Mouse (Mus musculus): ENCODE results near the gene Akap9. TPM values are rescaled to one million over a fixed set of nuclear protein-coding genes. Genes with fewer than 3 reads are reported as not detected.

Gene Akap9
- polyA plus RNA-seq, 1 experiment from 2014 or later, result 185 TPM

DNA sequence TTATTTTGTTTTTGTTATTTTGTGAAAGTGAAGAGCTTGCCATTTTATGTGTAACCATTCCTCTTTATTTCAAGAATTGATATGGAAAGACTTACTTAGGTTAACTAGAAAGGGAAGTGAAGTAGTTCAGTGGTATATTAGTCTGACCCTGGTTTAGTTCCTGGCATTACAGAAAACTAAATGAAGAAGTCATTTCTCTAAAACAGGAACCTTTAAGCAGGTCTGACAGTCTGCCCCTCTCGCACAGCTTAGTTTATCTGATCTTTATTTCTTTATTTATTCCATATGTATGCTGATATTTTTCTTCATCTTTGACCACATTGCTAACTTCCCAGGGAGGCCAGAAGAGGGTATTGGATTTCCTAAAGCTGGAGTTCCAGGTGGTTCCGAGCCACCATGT is 113.1 kb downstream of the Akap9 start:
- Histone ChIP-seq H3K9ac (replicated peaks) (no peak overlapping the region), H3K27me3 (no peaks in the 10 kb centered on the region), H3K9me3 (no peaks in the 10 kb centered on the region), H3K4me1 (replicated peaks) (no peaks in the 10 kb centered on the region), H3K27ac (no peak overlapping the region), H3K36me3 (peaks cover 76% of the 10 kb centered on the region), H3K4me3 (replicated peaks) (no peak overlapping the region), H3K4me2 (no peak overlapping the region)
- 88% methylated on average over 2 of the region's 2 CpGs for WGBS
- no peak for ATAC-seq (ENCODE audit: insufficient number of reproducible peaks, insufficient read depth, low FRiP score, low TSS enrichment, low read depth)

DNA sequence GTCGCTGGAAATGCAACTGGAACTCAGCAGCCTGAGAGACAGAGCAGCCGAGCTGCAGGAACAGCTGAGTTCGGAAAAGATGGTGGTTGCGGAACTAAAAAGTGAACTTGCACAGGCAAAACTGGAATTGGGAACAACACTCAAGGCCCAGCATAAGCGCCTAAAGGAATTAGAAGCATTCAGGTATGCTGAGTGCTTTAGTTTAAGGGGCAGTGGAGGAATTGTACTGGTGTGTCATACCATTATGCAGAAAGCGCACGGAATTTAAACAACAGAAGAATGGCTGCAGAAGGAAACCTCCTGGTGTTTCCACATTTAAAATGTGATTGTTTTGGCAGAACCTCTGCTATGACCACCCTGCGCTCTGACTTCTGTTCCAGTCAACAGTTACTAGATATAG is 132.5 kb downstream of the Akap9 start:
- H3K4me3 ChIP-seq (replicated peaks), result no peak overlapping the region
- H3K27me3 ChIP-seq, result no peaks in the 10 kb centered on the region
- no peak overlapping the region for H3K4me2 ChIP-seq
- no peak overlapping the region for H3K27ac ChIP-seq
- no peaks in the 10 kb centered on the region for H3K9me3 ChIP-seq
- H3K4me1 ChIP-seq (replicated peaks), result no peaks in the 10 kb centered on the region
- H3K9ac ChIP-seq (replicated peaks), result no peak overlapping the region
- 93% methylated on average over 8 of the region's 8 CpGs for WGBS
- ATAC-seq (ENCODE audit: insufficient number of reproducible peaks, insufficient read depth, low FRiP score, low TSS enrichment, low read depth), result no peak
- H3K36me3 ChIP-seq, result peaks cover 87% of the 10 kb centered on the region

GRCm38 (mm10) chr5:4066476-4067115 is 138.7 kb downstream of the Akap9 start:
- Histone ChIP-seq H3K27me3 (no peaks in the 10 kb centered on the region), H3K36me3 (peaks cover 93% of the 10 kb centered on the region), H3K4me1 (replicated peaks) (no peaks in the 10 kb centered on the region), H3K9me3 (no peaks in the 10 kb centered on the region), H3K4me3 (replicated peaks) (no peak overlapping the region), H3K9ac (replicated peaks) (no peak overlapping the region), H3K27ac (no peak overlapping the region), H3K4me2 (no peak overlapping the region)
- 92% methylated on average over 18 of the region's 18 CpGs for WGBS
- no peak for ATAC-seq (ENCODE audit: insufficient number of reproducible peaks, insufficient read depth, low FRiP score, low TSS enrichment, low read depth)

DNA sequence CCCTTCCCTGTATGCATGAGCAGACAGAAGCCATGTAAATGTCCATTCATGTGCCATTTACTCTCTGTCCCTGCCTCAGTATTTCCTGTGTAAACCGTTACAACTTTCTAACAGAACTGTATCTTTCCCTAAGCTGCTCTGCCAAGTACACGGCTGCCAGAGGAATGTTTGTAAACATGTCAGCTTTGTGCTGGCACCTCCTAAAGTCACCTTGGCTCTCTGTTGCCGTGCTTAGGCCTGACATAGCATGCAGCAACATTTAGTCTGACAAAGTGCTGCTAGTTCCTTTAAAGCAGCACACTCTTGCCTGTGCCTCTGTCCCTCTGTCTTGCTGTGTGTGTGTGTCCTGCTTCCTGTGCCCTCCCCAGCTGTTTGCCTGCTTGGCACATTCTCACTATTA is 139.3 kb downstream of the Akap9 start:
- Histone ChIP-seq H3K4me3 (replicated peaks) (no peak overlapping the region), H3K9ac (replicated peaks) (no peak overlapping the region), H3K27ac (no peak overlapping the region), H3K27me3 (no peaks in the 10 kb centered on the region), H3K36me3 (peaks cover 92% of the 10 kb centered on the region), H3K9me3 (no peaks in the 10 kb centered on the region), H3K4me1 (replicated peaks) (no peaks in the 10 kb centered on the region), H3K4me2 (no peak overlapping the region)
- 84% methylated on average over 3 of the region's 3 CpGs for WGBS
- ATAC-seq (ENCODE audit: insufficient number of reproducible peaks, insufficient read depth, low FRiP score, low TSS enrichment, low read depth), result no peak

DNA sequence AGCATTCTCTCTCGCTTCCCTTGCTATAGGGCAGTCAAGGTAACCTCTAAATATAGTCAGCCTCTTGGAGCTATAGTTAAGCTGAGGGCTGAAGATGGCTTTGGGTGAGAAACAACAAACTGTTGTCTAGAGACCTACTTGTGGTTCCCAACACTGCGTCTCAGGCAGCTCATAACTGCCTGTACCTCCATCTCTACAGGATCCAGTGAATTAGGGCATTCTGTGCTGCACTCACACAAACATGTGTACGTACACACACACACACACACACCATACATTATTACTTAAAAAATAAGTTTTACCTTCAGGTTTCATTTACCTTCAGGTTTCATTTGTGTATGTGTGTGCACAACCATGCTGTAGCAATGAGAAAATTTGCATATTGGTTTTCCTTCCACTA is 151.2 kb downstream of the Akap9 start:
- ATAC-seq (ENCODE audit: insufficient number of reproducible peaks, insufficient read depth, low FRiP score, low TSS enrichment, low read depth), result no peak
- Histone ChIP-seq H3K27ac (no peak overlapping the region), H3K4me1 (replicated peaks) (no peaks in the 10 kb centered on the region), H3K9ac (replicated peaks) (no peak overlapping the region), H3K9me3 (no peaks in the 10 kb centered on the region), H3K27me3 (no peaks in the 10 kb centered on the region), H3K4me3 (replicated peaks) (no peak overlapping the region), H3K36me3 (peaks cover 83% of the 10 kb centered on the region), H3K4me2 (no peak overlapping the region)
- WGBS, result 91% methylated on average over 3 of the region's 3 CpGs

- Histone ChIP-seq H3K4me3 (replicated peaks) (no peak overlapping the region), H3K27me3 (no peaks in the 10 kb centered on the region), H3K9ac (replicated peaks) (no peak overlapping the region), H3K36me3 (peaks cover 93% of the 10 kb centered on the region), H3K27ac (no peak overlapping the region), H3K4me1 (replicated peaks) (no peaks in the 10 kb centered on the region), H3K9me3 (no peaks in the 10 kb centered on the region), H3K4me2 (no peak overlapping the region)
- 85% methylated on average over 2 of the region's 2 CpGs for WGBS
- no peak for ATAC-seq (ENCODE audit: insufficient number of reproducible peaks, insufficient read depth, low FRiP score, low TSS enrichment, low read depth)
Measured at GRCm38 (mm10) chr5:4080861-4081260, 153.0 kb downstream of the Akap9 start.

DNA sequence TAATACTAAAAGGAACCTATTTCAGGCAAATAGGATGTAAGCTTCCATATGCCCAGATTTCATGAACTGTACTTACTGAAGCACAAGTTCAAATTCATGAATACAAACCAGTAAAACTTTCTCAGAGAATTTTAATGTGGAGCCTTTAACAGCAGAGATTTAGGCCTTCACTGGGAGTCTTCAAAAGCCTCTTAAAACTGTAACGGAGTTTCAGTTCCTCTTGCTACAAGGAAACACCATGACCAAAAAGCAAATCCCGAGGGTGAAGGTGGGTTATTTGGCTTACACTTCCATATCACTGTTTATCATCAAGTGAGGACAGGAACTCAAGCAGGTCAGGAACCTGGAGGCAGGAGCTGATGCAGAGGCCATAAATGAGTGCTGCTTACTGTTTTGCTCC is 153.7 kb downstream of the Akap9 start:
- no peak overlapping the region for H3K27ac ChIP-seq
- WGBS, result 82% methylated on average over 2 of the region's 2 CpGs
- H3K9me3 ChIP-seq, result no peaks in the 10 kb centered on the region
- ATAC-seq (ENCODE audit: insufficient number of reproducible peaks, insufficient read depth, low FRiP score, low TSS enrichment, low read depth), result no peak
- no peak overlapping the region for H3K9ac ChIP-seq (replicated peaks)
- no peak overlapping the region for H3K4me3 ChIP-seq (replicated peaks)
- H3K36me3 ChIP-seq, result peaks cover 93% of the 10 kb centered on the region
- H3K4me1 ChIP-seq (replicated peaks), result no peaks in the 10 kb centered on the region
- no peak overlapping the region for H3K4me2 ChIP-seq
- H3K27me3 ChIP-seq, result no peaks in the 10 kb centered on the region

GRCm38 (mm10) chr5:4084948-4085347 is 157.1 kb downstream of the Akap9 start:
- Histone ChIP-seq H3K9ac (replicated peaks) (no peak overlapping the region), H3K36me3 (peaks cover 97% of the 10 kb centered on the region), H3K4me1 (replicated peaks) (no peaks in the 10 kb centered on the region), H3K4me3 (replicated peaks) (no peak overlapping the region), H3K27ac (no peak overlapping the region), H3K9me3 (no peaks in the 10 kb centered on the region), H3K27me3 (no peaks in the 10 kb centered on the region), H3K4me2 (no peak overlapping the region)
- no peak for ATAC-seq (ENCODE audit: insufficient number of reproducible peaks, insufficient read depth, low FRiP score, low TSS enrichment, low read depth)
- WGBS, result 96% methylated on average over 7 of the region's 7 CpGs

DNA sequence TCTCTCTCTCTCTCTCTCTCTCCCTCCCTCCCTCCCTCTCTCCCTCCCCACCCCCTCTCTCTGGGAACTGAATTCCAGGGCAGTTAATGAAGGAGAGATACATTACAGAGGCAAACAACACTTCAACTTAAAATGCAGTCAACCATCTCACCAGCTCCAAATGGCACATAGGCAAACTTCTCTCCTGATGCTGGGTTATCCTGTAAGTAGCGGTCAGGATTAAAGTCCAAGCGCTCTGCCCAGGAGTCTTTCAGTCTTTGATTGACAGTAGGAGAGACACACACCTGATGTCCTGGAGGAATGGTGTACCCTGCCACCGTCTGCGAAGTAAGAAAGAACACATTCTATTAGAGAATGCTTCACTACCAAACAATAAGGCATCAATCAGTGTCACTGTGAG is 158.5 kb downstream of the Akap9 start:
- no peak overlapping the region for H3K4me3 ChIP-seq (replicated peaks)
- H3K27me3 ChIP-seq, result no peaks in the 10 kb centered on the region
- no peak overlapping the region for H3K9ac ChIP-seq (replicated peaks)
- no peak for ATAC-seq (ENCODE audit: insufficient number of reproducible peaks, insufficient read depth, low FRiP score, low TSS enrichment, low read depth)
- H3K4me1 ChIP-seq (replicated peaks), result no peaks in the 10 kb centered on the region
- WGBS, result 90% methylated on average over 4 of the region's 4 CpGs
- no peak overlapping the region for H3K27ac ChIP-seq
- no peaks in the 10 kb centered on the region for H3K9me3 ChIP-seq
- peaks cover 94% of the 10 kb centered on the region for H3K36me3 ChIP-seq
- no peak overlapping the region for H3K4me2 ChIP-seq

GRCm38 (mm10) chr5:4088190-4088589 is 160.3 kb downstream of the Akap9 start:
- Histone ChIP-seq H3K4me3 (replicated peaks) (no peak overlapping the region), H3K4me2 (no peak overlapping the region), H3K9ac (replicated peaks) (no peak overlapping the region), H3K27me3 (no peaks in the 10 kb centered on the region), H3K4me1 (replicated peaks) (no peaks in the 10 kb centered on the region), H3K36me3 (peaks cover 94% of the 10 kb centered on the region), H3K27ac (no peak overlapping the region), H3K9me3 (no peaks in the 10 kb centered on the region)
- 87% methylated on average over 5 of the region's 5 CpGs for WGBS
- no peak for ATAC-seq (ENCODE audit: insufficient number of reproducible peaks, insufficient read depth, low FRiP score, low TSS enrichment, low read depth)

DNA sequence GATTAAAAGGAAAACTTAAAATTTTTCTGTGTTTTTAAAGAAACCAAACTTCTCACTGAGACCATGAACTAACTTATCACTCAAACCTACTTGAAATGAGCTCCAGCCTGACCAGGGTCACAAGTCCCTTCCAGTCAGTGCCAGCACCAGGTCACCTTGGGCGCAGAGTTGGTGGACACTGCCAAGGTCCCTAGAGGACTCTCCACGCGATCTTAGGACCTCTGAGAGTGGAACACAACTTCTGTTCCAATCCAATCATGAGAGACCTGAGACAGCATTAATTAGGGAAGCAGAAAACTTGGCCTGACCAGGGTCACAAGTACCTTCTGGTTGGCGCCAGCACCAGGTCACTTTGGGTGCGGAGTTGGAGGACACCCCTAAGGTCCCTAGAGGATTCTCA is 166.6 kb downstream of the Akap9 start:
- Histone ChIP-seq H3K4me3 (replicated peaks) (no peak overlapping the region), H3K9me3 (no peaks in the 10 kb centered on the region), H3K36me3 (peaks cover 74% of the 10 kb centered on the region), H3K9ac (replicated peaks) (no peak overlapping the region), H3K27ac (no peak overlapping the region), H3K4me1 (replicated peaks) (no peaks in the 10 kb centered on the region), H3K27me3 (no peaks in the 10 kb centered on the region), H3K4me2 (no peak overlapping the region)
- ATAC-seq (ENCODE audit: insufficient number of reproducible peaks, insufficient read depth, low FRiP score, low TSS enrichment, low read depth), result no peak
- WGBS, result 93% methylated on average over 5 of the region's 5 CpGs

GRCm38 (mm10) chr5:4101031-4101430 is 173.2 kb downstream of the Akap9 start:
- H3K4me3 ChIP-seq (replicated peaks), result no peak overlapping the region
- H3K27me3 ChIP-seq, result no peaks in the 10 kb centered on the region
- H3K4me2 ChIP-seq, result no peak overlapping the region
- no peak overlapping the region for H3K27ac ChIP-seq
- no peak for ATAC-seq (ENCODE audit: insufficient number of reproducible peaks, insufficient read depth, low FRiP score, low TSS enrichment, low read depth)
- 94% methylated on average over 4 of the region's 4 CpGs for WGBS
- 0 out of 2 replicates have a peak, but pooled peaks cover 4% of the 10 kb centered on the region for H3K9me3 ChIP-seq
- H3K9ac ChIP-seq (replicated peaks), result no peak overlapping the region
- peaks cover 48% of the 10 kb centered on the region for H3K36me3 ChIP-seq
- H3K4me1 ChIP-seq (replicated peaks), result peaks cover 16% of the 10 kb centered on the region

Measured in limb, embryonic 12.5 days (tissue).